In the genomic region with DNA sequence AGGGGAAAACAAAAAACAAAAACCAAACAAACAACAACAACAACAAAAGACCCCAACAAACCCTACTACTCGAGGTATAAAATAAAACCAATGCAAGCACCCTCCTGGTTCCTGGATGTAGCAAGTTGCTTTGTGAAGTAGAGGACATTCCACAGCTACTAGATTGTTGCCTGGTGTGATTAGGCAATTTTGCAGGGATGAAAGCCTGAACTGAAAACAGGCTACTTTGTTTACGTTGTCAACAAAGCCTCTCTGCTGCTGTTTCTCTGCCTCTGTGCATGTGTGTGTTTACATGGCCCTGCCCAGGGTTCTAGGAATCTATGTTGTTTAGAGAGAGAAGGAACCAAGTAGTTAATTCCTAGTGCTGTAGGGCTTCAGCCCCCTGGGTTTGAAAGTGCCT, we compare ENCODE assay signal across 29 mouse cellular contexts. TPM values are rescaled to one million over a fixed set of nuclear protein-coding genes. Genes with fewer than 3 reads are reported as not detected.
DNase-seq lines count a peak whose midpoint lies in the region; ATAC-seq and TF ChIP-seq lines count a peak whose summit lies in the region.
"Had no signal": no experiment of that assay in that cellular context is flagged by ENCODE, and none has a peak within 500 bp of the region (broad histone marks: within the 10 kb centered on the region; RNA-seq: fewer than 3 reads in every experiment).

No protein-coding gene starts in this region.

- no peak for TF ChIP-seq POLR2A in heart, adult 2 months (IDR thresholded peaks at IDR 0.05; ENCODE audit: insufficient read depth, low read depth, low read length)
- no peak for TF ChIP-seq POLR2A in liver, adult 2 months (IDR thresholded peaks at IDR 0.05; ENCODE audit: extremely low read depth, insufficient read depth, low read length)

- peaks cover 13% of the 10 kb centered on the region for H3K4me1 ChIP-seq in heart, adult 2 months (ENCODE audit: control insufficient read depth, insufficient read depth, low read length)
- peaks cover 39% of the 10 kb centered on the region for H3K4me1 ChIP-seq in liver, adult 2 months (ENCODE audit: control insufficient read depth, insufficient read depth, low read length)
- H3K4me1 ChIP-seq in liver, embryonic 11.5 days (replicated peaks; ENCODE audit: control insufficient read depth, insufficient read depth, low read length) = peaks cover 9% of the 10 kb centered on the region
- H3K4me1 ChIP-seq in lung, embryonic 16.5 days (replicated peaks; ENCODE audit: control insufficient read depth, insufficient read depth, low read length) = peaks cover 17% of the 10 kb centered on the region
- peaks cover 17% of the 10 kb centered on the region for H3K4me1 ChIP-seq in liver, postnatal 0 days (ENCODE audit: insufficient read depth)

- H3K79me2 ChIP-seq in heart, adult 2 months (replicated peaks; ENCODE audit: control insufficient read depth, insufficient read depth, low read length) = peaks cover 3% of the 10 kb centered on the region
- H3K79me2 ChIP-seq in liver, adult 2 months (ENCODE audit: control insufficient read depth, insufficient read depth, low read length) = peaks cover 56% of the 10 kb centered on the region

- peaks cover 35% of the 10 kb centered on the region for H3K36me3 ChIP-seq in heart, adult 2 months (ENCODE audit: control insufficient read depth, insufficient read depth, low read length)
- peaks cover 4% of the 10 kb centered on the region; the same call in 1 of the 2 replicates for H3K36me3 ChIP-seq in liver, adult 2 months (ENCODE audit: control insufficient read depth, insufficient read depth, low read length)
- no peaks in the 10 kb centered on the region for H3K36me3 ChIP-seq in liver, embryonic 11.5 days (ENCODE audit: control insufficient read depth, insufficient read depth, low read length)
- no peaks in the 10 kb centered on the region for H3K36me3 ChIP-seq in lung, embryonic 16.5 days (ENCODE audit: control insufficient read depth, insufficient read depth, low read length)
- no peaks in the 10 kb centered on the region for H3K36me3 ChIP-seq in liver, postnatal 0 days (replicated peaks; ENCODE audit: insufficient read depth, low read length)
- H3K36me3 ChIP-seq: embryonic facial prominence, embryonic 13.5 days; forebrain, embryonic 10.5 days; forebrain, embryonic 15.5 days; G1E; hindbrain, embryonic 12.5 days; intestine, embryonic 15.5 days; limb, embryonic 13.5 days; midbrain, embryonic 10.5 days; midbrain, embryonic 15.5 days; neural tube, embryonic 13.5 days had no signal

- no peak overlapping the region for H3K4me2 ChIP-seq in liver, embryonic 11.5 days
- peak overlapping the region; percentile 4; the same call in 1 of the 2 replicates for H3K4me2 ChIP-seq in lung, embryonic 16.5 days (ENCODE audit: low read depth, low read length)
- H3K4me2 ChIP-seq in liver, postnatal 0 days (ENCODE audit: low read depth, low read length) = peak overlapping the region; percentile 52
- H3K4me2 ChIP-seq: embryonic facial prominence, embryonic 13.5 days; forebrain, embryonic 15.5 days; hindbrain, embryonic 12.5 days; intestine, embryonic 15.5 days; limb, embryonic 13.5 days; midbrain, embryonic 15.5 days; neural tube, embryonic 13.5 days had no signal

- no peaks in the 10 kb centered on the region for H3K27me3 ChIP-seq in heart, adult 2 months (ENCODE audit: control insufficient read depth, insufficient read depth, low read length)
- H3K27me3 ChIP-seq in liver, adult 2 months (ENCODE audit: control insufficient read depth, insufficient read depth, low read length) = no peaks in the 10 kb centered on the region
- peaks cover 43% of the 10 kb centered on the region for H3K27me3 ChIP-seq in liver, embryonic 11.5 days (replicated peaks; ENCODE audit: control insufficient read depth, insufficient read depth, low read length)
- peaks cover 26% of the 10 kb centered on the region for H3K27me3 ChIP-seq in lung, embryonic 16.5 days (ENCODE audit: control insufficient read depth, insufficient read depth, low read depth, low read length)
- H3K27me3 ChIP-seq in liver, postnatal 0 days (ENCODE audit: insufficient read depth, low read length) = peaks cover 22% of the 10 kb centered on the region
- H3K27me3 ChIP-seq: Patski had no signal

- no peak for TF ChIP-seq EP300 in heart, adult 2 months (IDR thresholded peaks at IDR 0.05; ENCODE audit: insufficient read depth, low read depth, low read length)
- TF ChIP-seq EP300 in liver, postnatal 0 days (IDR thresholded peaks at IDR 0.05; ENCODE audit: low read depth) = no peak

- WGBS in heart, adult 2 months = 19% methylated on average over 2 of the region's 2 CpGs
- 6% methylated on average over 2 of the region's 2 CpGs for WGBS in liver, adult 2 months
- WGBS in liver, embryonic 11.5 days = 45% methylated on average over 2 of the region's 2 CpGs
- whole genome bisulfite sequencing in lung, embryonic 16.5 days = 27% methylated on average over 2 of the region's 2 CpGs
- WGBS in liver, postnatal 0 days (ENCODE audit: insufficient replicate concordance) = 33% methylated on average over 2 of the region's 2 CpGs

- peak overlapping the region; percentile 58; the same call in 1 of the 2 replicates for H3K9ac ChIP-seq in heart, adult 2 months (ENCODE audit: low read depth, low read length)
- no peak overlapping the region for H3K9ac ChIP-seq in liver, adult 2 months (ENCODE audit: low read depth, low read length)
- no peak overlapping the region for H3K9ac ChIP-seq in liver, embryonic 11.5 days (ENCODE audit: low read depth, low read length)
- H3K9ac ChIP-seq in lung, embryonic 16.5 days (ENCODE audit: low read length) = no peak overlapping the region
- peak overlapping the region; percentile 3; the same call in 1 of the 2 replicates for H3K9ac ChIP-seq in liver, postnatal 0 days (replicated peaks)
- H3K9ac ChIP-seq: embryonic facial prominence, embryonic 13.5 days; forebrain, embryonic 15.5 days; hindbrain, embryonic 12.5 days; intestine, embryonic 15.5 days; limb, embryonic 13.5 days; midbrain, embryonic 15.5 days; neural tube, embryonic 13.5 days had no signal

- no peak for DNase-seq in heart, adult 2 months
- no peak for DNase-seq in heart, adult 18-20 months
- DNase-seq in liver, adult 2 months (ENCODE audit: extremely low read depth, low read depth, low spot score) = peak; percentile 90
- DNase-seq in liver, embryonic 11.5 days (ENCODE audit: low spot score) = no peak
- DNase-seq in lung, postnatal 4 days = no peak
- DNase-seq in liver, postnatal 0 days = no peak
- DNase-seq: adrenal gland, postnatal 14 days; cerebellum, adult 11-12 months; cerebellum, adult 9-11 months; heart, postnatal 36 days; kidney, adult 2 months; lung, adult 18-20 months; right cerebral cortex, postnatal 4 days; thymus, postnatal 4 days had no signal

- no peak for TF ChIP-seq CTCF in heart, adult 2 months (IDR thresholded peaks at IDR 0.05)
- TF ChIP-seq CTCF in liver, adult 2 months (IDR thresholded peaks at IDR 0.05; ENCODE audit: low read depth, low read length) = no peak
- no peak for TF ChIP-seq CTCF in liver, postnatal 0 days (IDR thresholded peaks at IDR 0.05; ENCODE audit: low read depth)

- peak overlapping the region; percentile 42 for H3K4me3 ChIP-seq in heart, adult 2 months
- no peak overlapping the region for H3K4me3 ChIP-seq in liver, adult 2 months (ENCODE audit: insufficient read depth, low read depth, low read length)
- H3K4me3 ChIP-seq in liver, embryonic 11.5 days (ENCODE audit: low read depth, low read length) = no peak overlapping the region
- no peak overlapping the region for H3K4me3 ChIP-seq in lung, embryonic 16.5 days (ENCODE audit: low read length)
- H3K4me3 ChIP-seq in liver, postnatal 0 days (ENCODE audit: low read depth, low read length) = no peak overlapping the region
- H3K4me3 ChIP-seq: embryonic facial prominence, embryonic 13.5 days; forebrain, embryonic 10.5 days; forebrain, embryonic 15.5 days; hindbrain, embryonic 12.5 days; intestine, embryonic 15.5 days; limb, embryonic 13.5 days; midbrain, embryonic 10.5 days; midbrain, embryonic 15.5 days; neural tube, embryonic 13.5 days had no signal

- ATAC-seq in liver, embryonic 11.5 days (replicated peaks; ENCODE audit: low FRiP score) = no peak
- ATAC-seq in lung, embryonic 16.5 days (ENCODE audit: low read depth) = no peak
- ATAC-seq in liver, postnatal 0 days = no peak
- ATAC-seq: forebrain, embryonic 15.5 days; hindbrain, postnatal 0 days; intestine, embryonic 15.5 days; midbrain, embryonic 15.5 days; Patski had no signal

- peak overlapping the region; percentile 66 for H3K27ac ChIP-seq in heart, adult 2 months
- H3K27ac ChIP-seq in liver, adult 2 months (replicated peaks; ENCODE audit: insufficient read depth, low read depth, low read length) = peak overlapping the region; percentile 54
- H3K27ac ChIP-seq in liver, embryonic 11.5 days (ENCODE audit: low read depth, low read length) = no peak overlapping the region
- H3K27ac ChIP-seq in lung, embryonic 16.5 days (ENCODE audit: low read length) = no peak overlapping the region
- H3K27ac ChIP-seq in liver, postnatal 0 days (ENCODE audit: low read depth) = peak overlapping the region; percentile 75
- H3K27ac ChIP-seq: embryonic facial prominence, embryonic 13.5 days; forebrain, embryonic 10.5 days; forebrain, embryonic 15.5 days; hindbrain, embryonic 12.5 days; hindbrain, postnatal 0 days; intestine, embryonic 15.5 days; limb, embryonic 13.5 days; midbrain, embryonic 10.5 days; midbrain, embryonic 15.5 days; neural tube, embryonic 13.5 days; stomach, postnatal 0 days had no signal

- intact Hi-C loops in heart, adult 2 months (cut with DNase I) = no loop called here

- no peaks in the 10 kb centered on the region for H3K9me3 ChIP-seq in liver, embryonic 11.5 days (ENCODE audit: control insufficient read depth, low read length)
- H3K9me3 ChIP-seq in lung, embryonic 16.5 days (ENCODE audit: control insufficient read depth, low read length) = no peaks in the 10 kb centered on the region
- H3K9me3 ChIP-seq in liver, postnatal 0 days (ENCODE audit: low read length) = no peaks in the 10 kb centered on the region
- H3K9me3 ChIP-seq: embryonic facial prominence, embryonic 13.5 days; forebrain, embryonic 10.5 days; forebrain, embryonic 15.5 days; hindbrain, embryonic 12.5 days; intestine, embryonic 15.5 days; limb, embryonic 13.5 days; midbrain, embryonic 10.5 days; midbrain, embryonic 15.5 days; neural tube, embryonic 13.5 days had no signal

RNA-seq across cellular contexts. Expression of a gene that starts 4.1 kb away (rescaled TPM):
- 100 to 1,000 TPM; 244 to 277 TPM for total RNA-seq in heart, adult 2 months (2021)
- 115 and 119 TPM in 2 replicates for polyA plus RNA-seq in heart, adult 2 months (2012; rRNA removed)
- 100 to 1,000 TPM; 248 to 259 TPM for total RNA-seq in heart, adult 18-20 months (2021)
- total RNA-seq in liver, adult 2 months (2014; rRNA removed) = 41.3 and 59.0 TPM in 2 replicates
- 34.8 and 39.4 TPM in 2 replicates for polyA plus RNA-seq in liver, adult 2 months (2012; rRNA removed)
- 7.3 and 8.1 TPM in 2 replicates for polyA plus RNA-seq in liver, embryonic 11.5 days (2014; fragmentation: Nextera tagmentation; extraction: Ambion mirVana)
- 13.7 and 14.5 TPM in 2 replicates for polyA plus RNA-seq in lung, embryonic 16.5 days (2015; fragmentation: Nextera tagmentation; extraction: Ambion mirVana)
- polyA plus RNA-seq in liver, postnatal 0 days (2015; fragmentation: Nextera tagmentation; extraction: Ambion mirVana) = 7.5 and 8.2 TPM in 2 replicates
- total RNA-seq: megakaryocyte progenitor cell, adult 5-6 weeks had no signal
- polyA plus RNA-seq: G1E had no signal

Comparison
In these comparisons a context has a peak if more than half of its experiments do, and no peak if none do; other contexts are left out.
1. H3K27ac ChIP-seq: peak in heart, adult 2 months (single experiment), liver, adult 2 months (single experiment) and liver, postnatal 0 days (single experiment); none in liver, embryonic 11.5 days (single experiment) and lung, embryonic 16.5 days (single experiment).
2. H3K9ac ChIP-seq: peak in heart, adult 2 months (single experiment) and liver, postnatal 0 days (single experiment); none in liver, adult 2 months (single experiment), liver, embryonic 11.5 days (single experiment) and lung, embryonic 16.5 days (single experiment).